Mouse (Mus musculus): ENCODE measurements around the gene Fbxl4. TPM values are rescaled to one million over a fixed set of nuclear protein-coding genes. Genes with fewer than 3 reads are reported as not detected.

Gene Fbxl4
- polyA plus RNA-seq, 1 experiment from 2014 or later, result 9.0 TPM

Other genes with a start within 250 kb of the Fbxl4 start
- gene Pou3f2, start 130.8 kb downstream of the Fbxl4 start, polyA plus RNA-seq (2014; fragmentation: Nextera tagmentation; extraction: Ambion mirVana), result 3.0 and 3.6 TPM in 2 replicates

All from embryonic facial prominence, embryonic 11.5 days (tissue).